In genomic region chr8:127220615-127221014, GRCm38 (mm10) we compare ENCODE assay signal across 21 mouse cellular contexts.
DNase-seq lines count a peak whose midpoint lies in the region; ATAC-seq and TF ChIP-seq lines count a peak whose summit lies in the region.
"Had no signal": no experiment of that assay in that cellular context is flagged by ENCODE, and none has a peak within 500 bp of the region (broad histone marks: within the 10 kb centered on the region; RNA-seq: fewer than 3 reads in every experiment).

No protein-coding gene starts in this region.

- WGBS in kidney, postnatal 0 days = 65% methylated on average over 7 of the region's 7 CpGs
- 36% methylated on average over 7 of the region's 7 CpGs for WGBS in midbrain, embryonic 16.5 days
- 80% methylated on average over 7 of the region's 7 CpGs for WGBS in midbrain, embryonic 10.5 days
- 32% methylated on average over 7 of the region's 7 CpGs for WGBS in intestine, embryonic 16.5 days
- WGBS in limb, embryonic 15.5 days = 20% methylated on average over 7 of the region's 7 CpGs
- WGBS in thymus, adult 2 months = 92% methylated on average over 7 of the region's 7 CpGs

- no peaks in the 10 kb centered on the region for H3K36me3 ChIP-seq in kidney, postnatal 0 days (ENCODE audit: insufficient read depth, low read length)
- no peaks in the 10 kb centered on the region for H3K36me3 ChIP-seq in midbrain, embryonic 16.5 days (ENCODE audit: control insufficient read depth, insufficient read depth, low read length)
- no peaks in the 10 kb centered on the region for H3K36me3 ChIP-seq in midbrain, embryonic 10.5 days
- no peaks in the 10 kb centered on the region for H3K36me3 ChIP-seq in intestine, embryonic 16.5 days (ENCODE audit: control insufficient read depth, insufficient read depth, low read length)
- H3K36me3 ChIP-seq in limb, embryonic 15.5 days = no peaks in the 10 kb centered on the region
- no peaks in the 10 kb centered on the region for H3K36me3 ChIP-seq in thymus, adult 2 months (ENCODE audit: control insufficient read depth, insufficient read depth, low read length)
- H3K36me3 ChIP-seq: embryonic facial prominence, embryonic 10.5 days; forebrain, embryonic 15.5 days; heart, embryonic 15.5 days; hindbrain, embryonic 15.5 days; liver, embryonic 13.5 days; midbrain, embryonic 12.5 days had no signal

- no peak for TF ChIP-seq CTCF in kidney, postnatal 0 days (IDR thresholded peaks at IDR 0.05; ENCODE audit: low read depth)
- TF ChIP-seq CTCF in thymus, adult 2 months (IDR thresholded peaks at IDR 0.05; ENCODE audit: borderline replicate concordance, control insufficient read depth, extremely low read depth, insufficient read depth, low read length, poor library complexity) = no peak

- no peak overlapping the region for H3K4me2 ChIP-seq in kidney, postnatal 0 days (ENCODE audit: low read length)
- H3K4me2 ChIP-seq in midbrain, embryonic 16.5 days (ENCODE audit: low read length) = no peak overlapping the region
- H3K4me2 ChIP-seq in intestine, embryonic 16.5 days (ENCODE audit: low read depth, low read length) = no peak overlapping the region
- H3K4me2 ChIP-seq in limb, embryonic 15.5 days = no peak overlapping the region
- H3K4me2 ChIP-seq: forebrain, embryonic 15.5 days; heart, embryonic 15.5 days; hindbrain, embryonic 15.5 days; liver, embryonic 13.5 days; midbrain, embryonic 12.5 days had no signal

- H3K9me3 ChIP-seq in kidney, postnatal 0 days (replicated peaks; ENCODE audit: low read length) = no peaks in the 10 kb centered on the region
- H3K9me3 ChIP-seq in midbrain, embryonic 16.5 days (replicated peaks; ENCODE audit: control insufficient read depth, low read length, poor library complexity, severe bottlenecking) = no peaks in the 10 kb centered on the region
- H3K9me3 ChIP-seq in midbrain, embryonic 10.5 days (replicated peaks) = no peaks in the 10 kb centered on the region
- H3K9me3 ChIP-seq in intestine, embryonic 16.5 days (ENCODE audit: control insufficient read depth, low read length) = no peaks in the 10 kb centered on the region
- H3K9me3 ChIP-seq in limb, embryonic 15.5 days = no peaks in the 10 kb centered on the region
- H3K9me3 ChIP-seq: embryonic facial prominence, embryonic 10.5 days; forebrain, embryonic 15.5 days; heart, embryonic 15.5 days; hindbrain, embryonic 15.5 days; liver, embryonic 13.5 days; midbrain, embryonic 12.5 days had no signal

- peak; percentile 56 for DNase-seq in kidney, postnatal 0 days (ENCODE audit: low spot score)
- DNase-seq in kidney, postnatal 10 days = no peak
- no peak for DNase-seq in midbrain, embryonic 10.5 days (ENCODE audit: low spot score)
- DNase-seq in thymus, adult 2 months = no peak
- DNase-seq: adrenal gland, postnatal 36 days; cerebellum, adult 11 months; cerebellum, adult 9-11 months; heart, postnatal 36 days; kidney, adult 11 months; kidney, postnatal 36 days; liver, embryonic 13.5 days; thymus, postnatal 25 days had no signal

- no peak overlapping the region for H3K4me3 ChIP-seq in kidney, postnatal 0 days (replicated peaks; ENCODE audit: low read depth, low read length)
- no peak overlapping the region for H3K4me3 ChIP-seq in midbrain, embryonic 16.5 days (ENCODE audit: low read depth, low read length)
- no peak overlapping the region for H3K4me3 ChIP-seq in midbrain, embryonic 10.5 days
- H3K4me3 ChIP-seq in intestine, embryonic 16.5 days (ENCODE audit: low read length) = no peak overlapping the region
- no peak overlapping the region for H3K4me3 ChIP-seq in limb, embryonic 15.5 days
- no peak overlapping the region for H3K4me3 ChIP-seq in thymus, adult 2 months (ENCODE audit: control insufficient read depth, insufficient read depth, low read length)
- H3K4me3 ChIP-seq: embryonic facial prominence, embryonic 10.5 days; forebrain, embryonic 15.5 days; heart, embryonic 15.5 days; hindbrain, embryonic 15.5 days; liver, embryonic 13.5 days; midbrain, embryonic 12.5 days; myocyte had no signal

- H3K27ac ChIP-seq in kidney, postnatal 0 days = no peak overlapping the region
- peak overlapping the region; percentile 55; the same call in 1 of the 2 replicates for H3K27ac ChIP-seq in midbrain, embryonic 16.5 days (ENCODE audit: low read length)
- H3K27ac ChIP-seq in midbrain, embryonic 10.5 days (replicated peaks) = no peak overlapping the region
- H3K27ac ChIP-seq in intestine, embryonic 16.5 days (ENCODE audit: low read length) = no peak overlapping the region
- peak overlapping the region; percentile 43; the same call in 1 of the 2 replicates for H3K27ac ChIP-seq in limb, embryonic 15.5 days
- H3K27ac ChIP-seq in thymus, adult 2 months (ENCODE audit: control insufficient read depth, insufficient read depth, low read length) = no peak overlapping the region
- H3K27ac ChIP-seq: forebrain, embryonic 15.5 days; heart, embryonic 15.5 days; hindbrain, embryonic 15.5 days; liver, embryonic 13.5 days; midbrain, embryonic 12.5 days had no signal

- no peak overlapping the region for H3K9ac ChIP-seq in kidney, postnatal 0 days (ENCODE audit: low read depth, low read length)
- H3K9ac ChIP-seq in midbrain, embryonic 16.5 days (ENCODE audit: low read depth, low read length) = no peak overlapping the region
- no peak overlapping the region for H3K9ac ChIP-seq in intestine, embryonic 16.5 days (ENCODE audit: low read depth, low read length)
- H3K9ac ChIP-seq in limb, embryonic 15.5 days = no peak overlapping the region
- H3K9ac ChIP-seq: forebrain, embryonic 15.5 days; heart, embryonic 15.5 days; hindbrain, embryonic 15.5 days; liver, embryonic 13.5 days; midbrain, embryonic 12.5 days had no signal

- no peak for ATAC-seq in kidney, postnatal 0 days (replicated peaks; ENCODE audit: low FRiP score, low read depth)
- ATAC-seq in midbrain, embryonic 16.5 days = 0 out of 2 replicates have a peak, but pooled peaks have one; percentile 10
- peak; percentile 33; the same call in 1 of the 2 replicates for ATAC-seq in intestine, embryonic 16.5 days
- ATAC-seq in limb, embryonic 15.5 days (ENCODE audit: insufficient number of reproducible peaks, low FRiP score, low TSS enrichment, low read depth) = no peak
- ATAC-seq: forebrain, embryonic 15.5 days had no signal

- H3K4me1 ChIP-seq in kidney, postnatal 0 days (replicated peaks; ENCODE audit: insufficient read depth, low read length) = no peaks in the 10 kb centered on the region; the same call in 1 of the 2 replicates
- peaks cover 28% of the 10 kb centered on the region for H3K4me1 ChIP-seq in midbrain, embryonic 16.5 days (ENCODE audit: control insufficient read depth, insufficient read depth, low read length)
- H3K4me1 ChIP-seq in midbrain, embryonic 10.5 days = peaks cover 33% of the 10 kb centered on the region
- peaks cover 24% of the 10 kb centered on the region for H3K4me1 ChIP-seq in intestine, embryonic 16.5 days (ENCODE audit: control insufficient read depth, insufficient read depth, low read length)
- peaks cover 30% of the 10 kb centered on the region for H3K4me1 ChIP-seq in limb, embryonic 15.5 days
- H3K4me1 ChIP-seq in thymus, adult 2 months (replicated peaks; ENCODE audit: control insufficient read depth, insufficient read depth, low read length) = no peaks in the 10 kb centered on the region
- H3K4me1 ChIP-seq: liver, embryonic 13.5 days had no signal

- no peak for TF ChIP-seq POLR2A in thymus, adult 2 months (IDR thresholded peaks at IDR 0.05; ENCODE audit: control insufficient read depth, extremely low read depth, insufficient read depth, low read length, poor library complexity)

- no peaks in the 10 kb centered on the region for H3K27me3 ChIP-seq in kidney, postnatal 0 days (ENCODE audit: insufficient read depth, low read length)
- H3K27me3 ChIP-seq in midbrain, embryonic 16.5 days (ENCODE audit: control insufficient read depth, insufficient read depth, low read depth, low read length) = no peaks in the 10 kb centered on the region
- H3K27me3 ChIP-seq in midbrain, embryonic 10.5 days (ENCODE audit: low read depth, poor library complexity, severe bottlenecking) = no peaks in the 10 kb centered on the region
- H3K27me3 ChIP-seq in intestine, embryonic 16.5 days (replicated peaks; ENCODE audit: control insufficient read depth, insufficient read depth, low read length) = no peaks in the 10 kb centered on the region
- no peaks in the 10 kb centered on the region for H3K27me3 ChIP-seq in limb, embryonic 15.5 days
- no peaks in the 10 kb centered on the region for H3K27me3 ChIP-seq in thymus, adult 2 months (ENCODE audit: control insufficient read depth, insufficient read depth, low read length)
- H3K27me3 ChIP-seq: forebrain, embryonic 15.5 days; heart, embryonic 15.5 days; hindbrain, embryonic 15.5 days; liver, embryonic 13.5 days; midbrain, embryonic 12.5 days had no signal

Comparison
In these comparisons a context has a peak if more than half of its experiments do, and no peak if none do; other contexts are left out.
1. H3K27ac ChIP-seq: peak in midbrain, embryonic 16.5 days (single experiment) and limb, embryonic 15.5 days (single experiment); none in kidney, postnatal 0 days (single experiment), midbrain, embryonic 10.5 days (single experiment), intestine, embryonic 16.5 days (single experiment) and thymus, adult 2 months (single experiment).
2. ATAC-seq: peak in midbrain, embryonic 16.5 days (single experiment) and intestine, embryonic 16.5 days (single experiment); none in kidney, postnatal 0 days (single experiment) and limb, embryonic 15.5 days (single experiment).